Mouse (Mus musculus): ENCODE results near the gene Lamtor2.

Lamtor2 gene

DNA sequence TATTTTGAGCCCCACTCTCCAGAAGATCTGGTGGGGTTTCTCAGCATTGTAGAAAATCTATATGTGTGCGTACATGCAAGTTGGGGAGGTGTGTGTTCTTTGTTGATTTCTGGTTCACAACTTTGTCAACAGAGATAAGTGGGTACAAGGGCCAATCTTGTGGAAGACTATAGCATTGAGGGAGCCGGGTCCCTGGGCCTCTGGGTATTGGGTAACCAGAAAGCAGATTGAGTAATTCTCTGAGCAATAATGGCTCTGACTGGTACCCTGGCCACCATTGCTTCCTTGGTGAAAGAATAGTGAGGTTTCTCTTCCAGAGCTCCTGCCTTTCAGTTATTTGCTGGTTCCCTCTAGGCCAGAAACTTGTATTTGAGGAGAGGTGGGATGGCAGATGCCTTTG, 16.2 kb upstream of the Lamtor2 start:
- in situ Hi-C loops (cut with MboI; ENCODE audit: unreplicated experiment in 2 of 2): no loop called here

GRCm38 (mm10) chr3:88568615-88569014, 15.7 kb upstream of the Lamtor2 start:
- in situ Hi-C loops (cut with MboI; ENCODE audit: unreplicated experiment in 2 of 2): no loop called here

DNA sequence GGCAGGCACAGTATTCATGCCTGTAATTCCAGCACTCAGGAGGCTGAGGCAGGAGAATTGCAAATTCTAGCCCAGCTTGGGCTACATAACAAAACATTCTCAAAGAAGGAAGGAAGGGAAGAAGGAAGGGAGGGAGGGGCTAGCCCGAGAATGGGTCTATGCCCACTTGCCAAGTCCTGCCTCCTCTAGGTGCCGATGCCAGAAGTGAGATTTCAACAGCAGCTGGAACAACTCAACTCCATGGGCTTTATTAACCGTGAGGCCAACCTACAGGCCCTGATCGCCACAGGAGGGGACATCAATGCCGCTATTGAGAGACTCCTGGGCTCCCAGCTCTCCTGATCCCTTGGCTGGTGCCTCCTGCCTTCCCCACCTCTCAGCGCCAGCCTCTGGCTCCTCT, 15.0 kb upstream of the Lamtor2 start:
- in situ Hi-C loops (cut with MboI; ENCODE audit: unreplicated experiment in 2 of 2): no loop called here

DNA sequence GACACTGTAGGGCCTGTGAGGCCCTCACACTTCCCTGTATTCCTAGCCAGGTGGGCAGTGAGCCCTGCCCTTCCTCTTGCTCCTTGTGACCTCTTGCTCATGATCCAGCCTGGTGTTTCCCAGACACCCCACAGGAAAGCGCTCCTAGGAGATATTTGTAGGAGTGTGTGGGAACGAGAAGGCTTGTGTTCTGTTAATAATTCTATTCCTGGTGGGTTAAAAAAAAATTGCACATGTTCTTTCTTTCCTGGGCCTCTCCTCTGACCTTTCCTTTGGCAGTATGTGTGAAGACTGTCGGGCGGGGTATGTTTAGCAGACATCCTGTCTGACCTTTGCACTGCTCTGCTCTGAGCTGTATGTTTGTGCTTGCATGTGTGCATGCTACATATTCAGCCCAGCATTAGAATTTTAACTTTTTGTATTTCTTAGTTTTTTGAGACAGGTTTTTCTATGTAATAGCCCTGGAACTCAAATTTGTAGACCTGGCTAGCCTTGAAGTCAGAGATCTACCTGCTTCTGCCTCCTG, 13.7 kb upstream of the Lamtor2 start:
- in situ Hi-C loops (cut with MboI; ENCODE audit: unreplicated experiment in 2 of 2): no loop called here

DNA sequence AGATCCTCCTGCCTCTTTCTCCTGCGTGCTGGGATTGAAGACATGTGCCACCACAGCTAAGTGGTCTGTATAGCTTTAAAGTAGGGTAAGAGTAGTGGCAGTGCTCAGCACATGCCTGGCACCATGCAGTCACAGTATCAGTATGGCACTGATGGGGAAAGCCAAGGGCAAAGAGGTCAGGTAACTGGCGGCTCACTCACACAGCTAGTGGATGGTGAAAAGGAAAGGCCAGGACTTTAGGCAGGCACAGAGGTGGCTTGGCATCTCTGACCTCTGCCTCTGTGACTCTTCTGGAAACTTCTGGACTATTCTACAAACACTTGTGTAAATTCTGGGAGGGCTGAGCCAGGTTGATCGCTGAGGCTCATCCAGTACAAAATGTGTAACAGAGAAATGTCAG, 13.2 kb upstream of the Lamtor2 start:
- in situ Hi-C loops (cut with MboI; ENCODE audit: unreplicated experiment in 2 of 2): no loop called here

DNA sequence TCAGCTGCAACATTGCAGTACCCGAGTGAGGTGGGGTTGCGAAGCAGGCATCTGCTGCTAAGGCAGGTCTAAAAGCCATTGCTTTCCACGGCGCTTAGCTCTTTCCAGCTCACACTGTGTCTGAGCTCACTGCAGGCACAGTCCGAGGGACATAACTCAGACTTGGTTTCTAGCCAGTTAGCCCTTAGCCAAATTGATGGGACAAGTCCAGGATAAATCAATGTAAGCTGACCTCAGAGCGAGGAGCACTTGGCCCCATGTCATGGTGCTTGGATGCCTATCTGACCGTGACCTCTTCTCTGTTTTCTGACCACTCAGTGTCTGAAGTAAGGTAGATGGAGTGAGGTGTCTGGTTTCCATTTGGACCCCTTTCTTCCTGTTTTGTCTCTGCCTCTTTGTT, 11.1 kb upstream of the Lamtor2 start:
- in situ Hi-C loops (cut with MboI; ENCODE audit: unreplicated experiment in 2 of 2): no loop called here

DNA sequence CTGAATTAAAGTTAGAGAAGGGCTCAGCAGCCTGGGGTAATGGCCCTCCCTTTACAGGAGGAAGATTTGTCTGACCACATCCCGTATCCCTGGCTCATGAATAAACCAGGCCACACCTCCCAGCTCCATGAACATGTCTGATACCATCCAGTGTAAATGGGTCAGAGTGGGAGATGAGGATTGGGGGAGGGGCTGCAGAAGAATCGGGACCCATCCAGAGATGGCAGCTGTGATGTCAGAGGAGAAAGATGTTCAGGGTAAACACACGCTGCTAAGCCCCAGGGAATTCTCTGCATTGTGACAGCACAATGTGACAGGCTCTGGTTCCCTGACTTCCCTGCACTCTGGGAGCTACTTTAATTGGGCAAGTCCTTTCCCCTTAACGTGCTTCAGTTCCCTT, 10.6 kb upstream of the Lamtor2 start:
- in situ Hi-C loops (cut with MboI; ENCODE audit: unreplicated experiment in 2 of 2): no loop called here

- in situ Hi-C loops (cut with MboI; ENCODE audit: unreplicated experiment in 2 of 2): no loop called here
These were observed 9.1 kb upstream of the Lamtor2 start for GRCm38 (mm10) chr3:88561989-88562388.

DNA sequence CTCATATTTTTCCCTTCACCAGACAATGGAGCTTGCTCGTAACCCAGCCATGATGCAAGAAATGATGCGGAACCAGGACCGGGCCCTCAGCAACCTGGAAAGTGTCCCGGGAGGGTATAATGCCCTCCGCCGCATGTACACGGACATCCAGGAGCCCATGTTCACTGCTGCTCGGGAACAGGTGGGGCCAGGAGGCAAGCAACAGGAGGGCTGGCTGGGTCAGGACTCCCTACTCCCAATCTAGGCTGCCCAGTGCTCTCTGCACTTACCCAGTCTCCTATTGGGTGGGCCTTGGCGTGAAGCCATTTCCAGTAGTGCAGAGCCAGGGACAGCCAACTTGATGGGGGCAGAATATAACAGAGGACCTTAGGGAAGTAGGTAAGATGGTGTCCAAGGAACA, 6.7 kb upstream of the Lamtor2 start:
- in situ Hi-C loops (cut with MboI; ENCODE audit: unreplicated experiment in 2 of 2): no loop called here

- in situ Hi-C loops (cut with MboI; ENCODE audit: unreplicated experiment in 2 of 2): no loop called here
These were observed 3.7 kb upstream of the Lamtor2 start for GRCm38 (mm10) chr3:88556616-88557015.

- in situ Hi-C loops (cut with MboI; ENCODE audit: unreplicated experiment in 2 of 2): no loop called here
These were observed 2.9 kb upstream of the Lamtor2 start for GRCm38 (mm10) chr3:88555731-88556130.

- in situ Hi-C loops (cut with MboI; ENCODE audit: unreplicated experiment in 2 of 2): no loop called here
These were observed 2.3 kb upstream of the Lamtor2 start for GRCm38 (mm10) chr3:88555069-88555605.

- in situ Hi-C loops (cut with MboI; ENCODE audit: unreplicated experiment in 2 of 2): no loop called here
These were observed 1.2 kb upstream of the Lamtor2 start for GRCm38 (mm10) chr3:88553880-88554586.

- in situ Hi-C loops (cut with MboI; ENCODE audit: unreplicated experiment in 2 of 2): no loop called here
These were observed 628 bp upstream of the Lamtor2 start, which contains the start of gene Ubqln4 for GRCm38 (mm10) chr3:88553525-88553879. TSS of gene Ubqln4 (plus strand) at chr3:88553758.

- in situ Hi-C loops (cut with MboI; ENCODE audit: unreplicated experiment in 2 of 2): no loop called here
These were observed 710 bp downstream of the Lamtor2 start for GRCm38 (mm10) chr3:88552082-88552645.

- in situ Hi-C loops (cut with MboI; ENCODE audit: unreplicated experiment in 2 of 2): no loop called here
These were observed 1.3 kb downstream of the Lamtor2 start for GRCm38 (mm10) chr3:88551586-88551985.

- in situ Hi-C loops (cut with MboI; ENCODE audit: unreplicated experiment in 2 of 2): no loop called here
These were observed 4.5 kb downstream of the Lamtor2 start, which contains the start of gene Rab25 for GRCm38 (mm10) chr3:88548180-88548917. TSS of gene Rab25 (minus strand) at chr3:88548300.

DNA sequence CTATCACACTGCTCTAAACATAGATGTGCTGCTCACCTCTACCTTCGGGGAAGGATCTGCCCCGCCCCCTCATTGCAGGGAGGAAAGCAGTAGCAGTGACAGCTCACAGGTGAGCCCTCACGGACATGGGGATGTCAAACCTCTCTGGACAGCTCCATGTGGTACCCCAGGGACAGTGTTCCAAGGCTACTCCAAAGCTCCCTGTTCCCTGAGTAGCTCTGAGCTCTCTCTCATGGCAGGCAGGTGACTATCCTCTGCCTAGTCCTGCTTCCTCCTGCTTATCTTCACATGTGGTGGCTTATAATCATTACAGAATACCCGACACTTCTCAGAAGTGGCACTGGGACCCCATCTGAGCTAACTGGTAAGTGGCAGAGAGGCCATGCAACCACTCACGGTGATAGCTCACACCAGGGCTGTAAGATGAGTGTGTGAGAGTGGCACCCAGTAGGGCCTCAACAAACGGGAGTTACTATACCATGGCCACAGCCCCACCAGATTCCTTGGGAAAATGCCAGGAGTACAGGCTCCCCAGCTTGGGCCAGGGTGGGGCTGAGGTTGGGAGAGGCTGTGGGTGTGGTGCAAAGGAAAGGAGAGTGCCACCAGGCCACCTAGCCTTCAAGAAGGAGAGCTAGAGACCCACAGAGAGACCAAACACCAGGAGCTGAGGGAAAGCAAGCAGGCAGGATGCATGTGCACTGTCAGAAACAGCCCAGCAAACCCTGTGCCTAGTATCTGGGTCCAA, 6.0 kb downstream of the Lamtor2 start:
- in situ Hi-C loops (cut with MboI; ENCODE audit: unreplicated experiment in 2 of 2): no loop called here

DNA sequence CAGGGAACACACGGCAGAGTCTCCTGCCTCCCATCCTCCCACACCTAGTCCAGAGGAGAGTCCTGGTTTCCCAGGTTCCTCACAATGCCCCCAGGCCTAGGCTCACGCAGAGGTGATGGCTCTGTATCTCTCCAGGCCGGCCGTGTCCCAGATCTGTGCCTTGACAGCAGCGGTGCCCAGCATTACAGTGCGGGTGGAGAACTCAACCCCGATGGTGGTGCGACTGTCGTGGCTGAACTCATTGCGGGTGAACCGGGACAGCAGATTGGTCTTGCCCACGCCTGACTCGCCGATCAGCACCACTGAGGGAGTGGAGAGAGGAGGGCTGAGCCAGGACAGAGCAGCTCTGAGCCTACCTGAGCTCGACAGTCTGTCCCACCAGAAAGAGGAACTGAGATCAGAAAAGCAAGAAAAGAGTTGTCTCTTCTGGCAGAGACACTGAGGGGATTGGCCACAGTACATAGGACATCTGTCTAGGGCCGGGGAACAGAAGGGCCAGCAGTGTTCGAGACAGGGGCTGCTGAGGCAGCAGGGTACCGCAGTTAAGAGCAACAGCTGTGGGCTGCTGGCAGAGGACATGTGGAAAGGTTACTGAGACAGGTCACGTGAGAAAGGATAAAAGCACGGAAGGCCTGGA, 7.8 kb downstream of the Lamtor2 start:
- in situ Hi-C loops (cut with MboI; ENCODE audit: unreplicated experiment in 2 of 2): no loop called here

- in situ Hi-C loops (cut with MboI; ENCODE audit: unreplicated experiment in 2 of 2): no loop called here
These were observed 8.4 kb downstream of the Lamtor2 start for GRCm38 (mm10) chr3:88544514-88544913.

Measured in v-Abl transformed pro-B cells (cell line).